In genomic region chr9:21184733-21185132, GRCm38 (mm10) we compare ENCODE assay signal across 9 mouse cellular contexts. TPM values are rescaled to one million over a fixed set of nuclear protein-coding genes. Genes with fewer than 3 reads are reported as not detected.
DNase-seq lines count a peak whose midpoint lies in the region; ATAC-seq lines count a peak whose summit lies in the region.
"Had no signal": no experiment of that assay in that cellular context is flagged by ENCODE, and none has a peak within 500 bp of the region (broad histone marks: within the 10 kb centered on the region; RNA-seq: fewer than 3 reads in every experiment).

No protein-coding gene starts in this region.

- H3K9ac ChIP-seq in stomach, embryonic 16.5 days (ENCODE audit: low read length): 0 out of 2 replicates have a peak overlapping the region, but pooled peaks have one; percentile 69

- H3K36me3 ChIP-seq in stomach, embryonic 16.5 days (ENCODE audit: control insufficient read depth, insufficient read depth, low read length): no peaks in the 10 kb centered on the region
- H3K36me3 ChIP-seq: G1E had no signal

- peaks cover 16% of the 10 kb centered on the region; the same call in 1 of the 2 replicates for H3K4me1 ChIP-seq in stomach, embryonic 16.5 days (ENCODE audit: control insufficient read depth, insufficient read depth, low read length)

- peak; percentile 69 for DNase-seq in testis, postnatal 10 days (ENCODE audit: low spot score)
- no peak for DNase-seq in testis, postnatal 14 days (ENCODE audit: low spot score)
- peak; percentile 97 for DNase-seq in heart, adult 11 months
- peak; percentile 60 for DNase-seq in kidney, adult 9 months
- DNase-seq in embryo, embryonic 10.5 days (ENCODE audit: low spot score): no peak
- no peak for DNase-seq in ovary, postnatal 14 days (ENCODE audit: low spot score)
- no peak for DNase-seq in retina, embryonic 14.5 days (ENCODE audit: low spot score)

- H3K27me3 ChIP-seq in stomach, embryonic 16.5 days (ENCODE audit: control insufficient read depth, insufficient read depth, low read length): no peaks in the 10 kb centered on the region

- peak overlapping the region; percentile 66 for H3K4me2 ChIP-seq in stomach, embryonic 16.5 days (ENCODE audit: low read depth, low read length)

- no peak for ATAC-seq in stomach, embryonic 16.5 days (ENCODE audit: insufficient read depth, low FRiP score)

- 32% methylated on average over 2 of the region's 2 CpGs for WGBS in stomach, embryonic 16.5 days

- no peak overlapping the region for H3K27ac ChIP-seq in stomach, embryonic 16.5 days (ENCODE audit: low read length)

- no peaks in the 10 kb centered on the region for H3K9me3 ChIP-seq in stomach, embryonic 16.5 days (replicated peaks; ENCODE audit: control insufficient read depth, low read length)
- H3K9me3 ChIP-seq: G1E had no signal

- H3K4me3 ChIP-seq in stomach, embryonic 16.5 days (replicated peaks; ENCODE audit: low read length): no peak overlapping the region

RNA-seq across cellular contexts. Expression of gene Pde4a, which starts 19.2 kb away (rescaled TPM):
- 4.7 TPM in 2 replicates for polyA plus RNA-seq in stomach, embryonic 16.5 days (2015; fragmentation: Nextera tagmentation; extraction: Ambion mirVana)

RNA-seq across cellular contexts. Expression of gene Cdc37, which starts 35.0 kb away (rescaled TPM):
- polyA plus RNA-seq in stomach, embryonic 16.5 days (2015; fragmentation: Nextera tagmentation; extraction: Ambion mirVana): 250 TPM in 2 replicates

RNA-seq across cellular contexts. Expression of gene Tyk2, which starts 53.7 kb away (rescaled TPM):
- 16.7 and 18.2 TPM in 2 replicates for polyA plus RNA-seq in stomach, embryonic 16.5 days (2015; fragmentation: Nextera tagmentation; extraction: Ambion mirVana)

RNA-seq across cellular contexts. Expression of gene Keap1, which starts 54.4 kb away (rescaled TPM):
- 52.5 and 56.4 TPM in 2 replicates for polyA plus RNA-seq in stomach, embryonic 16.5 days (2015; fragmentation: Nextera tagmentation; extraction: Ambion mirVana)

Comparison
In these comparisons a context has a peak if more than half of its experiments do, and no peak if none do; other contexts are left out.
1. DNase-seq: peak in testis, postnatal 10 days (single experiment), heart, adult 11 months (single experiment) and kidney, adult 9 months (single experiment); none in testis, postnatal 14 days (single experiment), embryo, embryonic 10.5 days (single experiment), ovary, postnatal 14 days (single experiment) and retina, embryonic 14.5 days (single experiment).